ENCODE assay signal across 22 mouse cellular contexts in genomic region chr12:39660420-39660819, GRCm38 (mm10).
DNase-seq lines count a peak whose midpoint lies in the region; ATAC-seq and TF ChIP-seq lines count a peak whose summit lies in the region.
"Had no signal": no experiment of that assay in that cellular context is flagged by ENCODE, and none has a peak within 500 bp of the region (broad histone marks: within the 10 kb centered on the region; RNA-seq: fewer than 3 reads in every experiment).

No protein-coding gene starts in this region.

- H3K4me2 ChIP-seq in intestine, postnatal 0 days (replicated peaks; ENCODE audit: low read depth): no peak overlapping the region
- H3K4me2 ChIP-seq: embryonic facial prominence, embryonic 12.5 days; hindbrain, embryonic 12.5 days; limb, embryonic 13.5 days; liver, embryonic 13.5 days; lung, embryonic 15.5 days; neural tube, embryonic 15.5 days had no signal

- H3K9me3 ChIP-seq in G1E (replicated peaks): no peaks in the 10 kb centered on the region
- H3K9me3 ChIP-seq in MEL (replicated peaks; ENCODE audit: insufficient read depth, low read length): no peaks in the 10 kb centered on the region
- H3K9me3 ChIP-seq in intestine, postnatal 0 days (ENCODE audit: control insufficient read depth): no peaks in the 10 kb centered on the region
- H3K9me3 ChIP-seq: embryonic facial prominence, embryonic 12.5 days; hindbrain, embryonic 12.5 days; limb, embryonic 13.5 days; liver, embryonic 13.5 days; lung, embryonic 15.5 days; midbrain, embryonic 10.5 days; neural tube, embryonic 15.5 days had no signal

- H3K27me3 ChIP-seq in G1E (ENCODE audit: insufficient read depth, low read length) (no peaks in the 10 kb centered on the region), MEL (ENCODE audit: control insufficient read depth in 1 of 2, insufficient read depth in 2 of 2, low read length in 2 of 2) (no peaks in the 10 kb centered on the region)
- H3K27me3 ChIP-seq in intestine, postnatal 0 days (replicated peaks; ENCODE audit: control insufficient read depth, insufficient read depth, low read length): no peaks in the 10 kb centered on the region
- H3K27me3 ChIP-seq: embryonic facial prominence, embryonic 12.5 days; hindbrain, embryonic 12.5 days; limb, embryonic 13.5 days; liver, embryonic 13.5 days; lung, embryonic 15.5 days; neural tube, embryonic 15.5 days had no signal

- peak overlapping the region; percentile 84 for H3K27ac ChIP-seq in MEL (ENCODE audit: control insufficient read depth, low read depth, low read length)
- no peak overlapping the region for H3K27ac ChIP-seq in intestine, postnatal 0 days (ENCODE audit: low read depth, low read length)
- H3K27ac ChIP-seq: embryonic facial prominence, embryonic 12.5 days; hindbrain, embryonic 12.5 days; layer of hippocampus, adult 2 months; limb, embryonic 13.5 days; liver, embryonic 13.5 days; lung, embryonic 15.5 days; midbrain, embryonic 10.5 days; neural tube, embryonic 15.5 days had no signal

- no peaks in the 10 kb centered on the region for H3K79me2 ChIP-seq in MEL (ENCODE audit: control insufficient read depth, insufficient read depth, low read length, poor library complexity)

- 21% methylated on average over 4 of the region's 4 CpGs for WGBS in intestine, postnatal 0 days

- peak; percentile 67 for ATAC-seq in G1E (ENCODE audit: extremely low read depth, insufficient number of reproducible peaks, low FRiP score, poor library complexity, severe bottlenecking)
- 0 out of 2 replicates have a peak, but pooled peaks have one; percentile 31 for ATAC-seq in intestine, postnatal 0 days
- ATAC-seq: forebrain, postnatal 0 days had no signal

- TF ChIP-seq POLR2A in MEL (IDR thresholded peaks at IDR 0.05; ENCODE audit: control insufficient read depth in 1 of 2, insufficient read depth in 1 of 2, low read depth in 1 of 2, low read length in 2 of 2, poor library complexity in 1 of 2): no peak

- H3K4me3 ChIP-seq in G1E (ENCODE audit: low read depth, low read length) (no peak overlapping the region), MEL (ENCODE audit: control insufficient read depth in 1 of 2, insufficient read depth in 1 of 2, low read depth in 2 of 2, low read length in 2 of 2) (no peak overlapping the region)
- H3K4me3 ChIP-seq in intestine, postnatal 0 days (ENCODE audit: low read depth, low read length): no peak overlapping the region
- H3K4me3 ChIP-seq: embryonic facial prominence, embryonic 12.5 days; hindbrain, embryonic 12.5 days; layer of hippocampus, adult 2 months; limb, embryonic 13.5 days; liver, embryonic 13.5 days; lung, embryonic 15.5 days; midbrain, embryonic 10.5 days; neural tube, embryonic 15.5 days had no signal

- TF ChIP-seq RAD21 in MEL (IDR thresholded peaks at IDR 0.05; ENCODE audit: low read depth, low read length): no peak

- TF ChIP-seq CTCF in G1E (IDR thresholded peaks at IDR 0.05; ENCODE audit: low read depth, low read length) (no peak), MEL (IDR thresholded peaks at IDR 0.05 in 2 of 3, conservative IDR thresholded peaks at IDR 0.05 in 1 of 3; ENCODE audit: control insufficient read depth in 1 of 3, insufficient read depth in 1 of 3, low read depth in 2 of 3, low read length in 3 of 3, poor library complexity in 1 of 3, severe bottlenecking in 1 of 3) (no peak)
- TF ChIP-seq CTCF in intestine, postnatal 0 days (IDR thresholded peaks at IDR 0.05; ENCODE audit: low read depth): no peak

- DNase-seq in kidney, postnatal 10 days: peak; percentile 44
- DNase-seq in kidney, adult 9 months: no peak
- no peak for DNase-seq in G1E (ENCODE audit: low spot score)
- DNase-seq in MEL (ENCODE audit: low read depth, low spot score): peak; percentile 69
- DNase-seq in left cerebral cortex, postnatal 36 days (ENCODE audit: low spot score in 2 of 2): no peak
- no peak for DNase-seq in cerebellum, adult 9-10 months
- DNase-seq: adrenal gland, postnatal 14 days; cerebellum, adult 2 months; forebrain, postnatal 0 days; layer of hippocampus, postnatal 36 days; liver, embryonic 13.5 days; lung, postnatal 36 days; thymus, adult 18-20 months; thymus, postnatal 36 days had no signal

- no peak overlapping the region for H3K9ac ChIP-seq in MEL (ENCODE audit: control insufficient read depth, low read depth, low read length, poor library complexity, severe bottlenecking)
- no peak overlapping the region for H3K9ac ChIP-seq in intestine, postnatal 0 days (ENCODE audit: low read depth, low read length)
- H3K9ac ChIP-seq: embryonic facial prominence, embryonic 12.5 days; forebrain, postnatal 0 days; hindbrain, embryonic 12.5 days; limb, embryonic 13.5 days; liver, embryonic 13.5 days; lung, embryonic 15.5 days; neural tube, embryonic 15.5 days had no signal

- H3K36me3 ChIP-seq in G1E (replicated peaks) (no peaks in the 10 kb centered on the region), MEL (ENCODE audit: control insufficient read depth in 1 of 2, insufficient read depth in 2 of 2, low read length in 2 of 2) (peaks cover 0 to 17% of the 10 kb centered on the region in 2 experiments; a peak in 2 of 4 replicates)
- H3K36me3 ChIP-seq in intestine, postnatal 0 days (ENCODE audit: control insufficient read depth, insufficient read depth): no peaks in the 10 kb centered on the region
- H3K36me3 ChIP-seq: embryonic facial prominence, embryonic 12.5 days; hindbrain, embryonic 12.5 days; limb, embryonic 13.5 days; liver, embryonic 13.5 days; lung, embryonic 15.5 days; midbrain, embryonic 10.5 days; neural tube, embryonic 15.5 days had no signal

- intact Hi-C loops in left cerebral cortex, postnatal 36 days (cut with DNase I): no loop called here

- H3K4me1 ChIP-seq in G1E (ENCODE audit: insufficient read depth, low read depth, low read length) (peaks cover 2% of the 10 kb centered on the region; the same call in 1 of the 2 replicates), MEL (ENCODE audit: control insufficient read depth in 1 of 2, insufficient read depth in 2 of 2, low read length in 2 of 2) (peaks cover 13 to 22% of the 10 kb centered on the region in 2 experiments)
- H3K4me1 ChIP-seq in intestine, postnatal 0 days (replicated peaks; ENCODE audit: control insufficient read depth, insufficient read depth, low read length): no peaks in the 10 kb centered on the region
- H3K4me1 ChIP-seq: embryonic facial prominence, embryonic 12.5 days; hindbrain, embryonic 12.5 days; limb, embryonic 13.5 days; liver, embryonic 13.5 days; lung, embryonic 15.5 days; midbrain, embryonic 10.5 days; neural tube, embryonic 15.5 days had no signal

- TF ChIP-seq EP300 in MEL (IDR thresholded peaks at IDR 0.05; ENCODE audit: low read depth in 1 of 2, low read length in 2 of 2): peak; percentile 95 to 98

TF ChIP-seq in MEL, 35 proteins besides CTCF, POLR2A, EP300 and RAD21:
- TF ChIP-seq CHD2 (IDR thresholded peaks at IDR 0.05; ENCODE audit: low read length) (no peak), SIN3A (IDR thresholded peaks at IDR 0.05; ENCODE audit: low read length) (peak; percentile 60; the same call in 1 of the 2 replicates), E2F4 (IDR thresholded peaks at IDR 0.05; ENCODE audit: borderline replicate concordance, low read depth, low read length) (no peak), MYB (IDR thresholded peaks at IDR 0.05; ENCODE audit: low read depth, low read length) (peak; percentile 98), TBP (IDR thresholded peaks at IDR 0.05; ENCODE audit: low read depth, low read length) (0 out of 2 replicates have a peak, but pooled peaks have one; percentile 43), GATA1 (IDR thresholded peaks at IDR 0.05; ENCODE audit: low read depth, low read length) (peak; percentile 95), SMC3 (IDR thresholded peaks at IDR 0.05; ENCODE audit: low read depth, low read length) (no peak), MAX (IDR thresholded peaks at IDR 0.05; ENCODE audit: low read length) (0 out of 2 replicates have a peak, but pooled peaks have one; percentile 39), TCF12 (IDR thresholded peaks at IDR 0.05; ENCODE audit: low read depth, low read length) (peak; percentile 87), ELF1 (IDR thresholded peaks at IDR 0.05; ENCODE audit: low read depth, low read length) (peak; percentile 49; the same call in 1 of the 2 replicates), USF1 (IDR thresholded peaks at IDR 0.05; ENCODE audit: low read depth, low read length) (no peak), BHLHE40 (IDR thresholded peaks at IDR 0.05; ENCODE audit: borderline replicate concordance, low read depth, low read length) (0 out of 2 replicates have a peak, but pooled peaks have one; percentile 10), NELFE (IDR thresholded peaks at IDR 0.05; ENCODE audit: low read depth, low read length) (0 out of 2 replicates have a peak, but pooled peaks have one; percentile 8), ETS1 (IDR thresholded peaks at IDR 0.05; ENCODE audit: low read depth, low read length) (peak; percentile 78)

Comparison
In these comparisons a context has a peak if more than half of its experiments do, and no peak if none do; other contexts are left out.
1. DNase-seq: peak in kidney, postnatal 10 days (single experiment) and MEL (single experiment); none in kidney, adult 9 months (single experiment), G1E (single experiment), left cerebral cortex, postnatal 36 days (0 of 2) and cerebellum, adult 9-10 months (single experiment).